Mouse (Mus musculus): ENCODE measurements around the gene Rhob. TPM values are rescaled to one million over a fixed set of nuclear protein-coding genes. Genes with fewer than 3 reads are reported as not detected.
A peak's percentile ranks its signal among the peaks of the same experiment; 100 is the strongest.

The Rhob gene
- polyA plus RNA-seq, 1 experiment, result 415 TPM

DNA sequence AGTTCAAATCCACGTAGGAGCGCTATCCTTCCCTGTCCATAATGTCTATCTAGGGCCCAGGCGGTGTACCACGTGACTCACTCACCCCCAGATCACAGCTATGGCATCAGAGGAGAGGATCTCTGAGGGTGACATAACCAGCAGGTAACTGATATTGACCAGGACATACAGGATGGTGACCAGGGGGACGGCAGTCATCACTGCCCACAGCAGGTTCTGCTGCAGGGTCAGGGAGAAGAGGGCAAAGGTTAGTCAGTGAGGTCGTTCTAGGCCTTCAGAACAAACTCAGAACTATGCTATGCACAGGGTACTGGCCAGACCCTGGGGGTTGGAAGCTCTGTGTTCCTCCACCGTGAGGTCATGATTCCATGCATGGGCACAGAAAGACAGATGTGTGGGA lies 35.8 kb upstream of the Rhob start:
- no peaks in the 10 kb centered on the region for H3K27me3 ChIP-seq (ENCODE audit: control insufficient read depth, insufficient read depth, insufficient read length)
- no peak overlapping the region for H3K4me2 ChIP-seq (ENCODE audit: low read depth)
- H3K79me2 ChIP-seq (ENCODE audit: control insufficient read depth, insufficient read depth), result no peaks in the 10 kb centered on the region
- H3ac ChIP-seq (ENCODE audit: control insufficient read depth, insufficient read length), result no peak overlapping the region
- TF ChIP-seq E2F4 (IDR thresholded peaks at IDR 0.05; ENCODE audit: insufficient read depth) (no peak), USF1 (IDR thresholded peaks at IDR 0.05; ENCODE audit: low read depth) (no peak), MAX (IDR thresholded peaks at IDR 0.05; ENCODE audit: low read depth) (no peak), CEBPB (IDR thresholded peaks at IDR 0.05; ENCODE audit: insufficient read depth, poor library complexity, severe bottlenecking) (no peak), POLR2AphosphoS2 (IDR thresholded peaks at IDR 0.05; ENCODE audit: insufficient read length, low read depth) (no peak), POLR2A (IDR thresholded peaks at IDR 0.05; ENCODE audit: insufficient read length, low read depth) (no peak), REST (IDR thresholded peaks at IDR 0.05; ENCODE audit: insufficient read depth, insufficient read length) (no peak), MYOG (IDR thresholded peaks at IDR 0.05; ENCODE audit: control insufficient read depth in 1 of 3, insufficient read depth in 1 of 3, insufficient read length in 2 of 3, low read depth in 2 of 3) (no peak), MYOD1 (IDR thresholded peaks at IDR 0.05; ENCODE audit: control insufficient read depth in 1 of 3, insufficient read length in 2 of 3, low read depth in 2 of 3) (no peak), TCF12 (IDR thresholded peaks at IDR 0.05; ENCODE audit: insufficient read depth, poor library complexity, severe bottlenecking) (no peak), SRF (IDR thresholded peaks at IDR 0.05; ENCODE audit: control insufficient read depth, insufficient read length, low read depth) (no peak), TCF3 (IDR thresholded peaks at IDR 0.05; ENCODE audit: insufficient read length, low read depth) (no peak)
- H3K36me3 ChIP-seq (ENCODE audit: control insufficient read depth, insufficient read depth), result no peaks in the 10 kb centered on the region
- no peak overlapping the region for H3K4me3 ChIP-seq

DNA sequence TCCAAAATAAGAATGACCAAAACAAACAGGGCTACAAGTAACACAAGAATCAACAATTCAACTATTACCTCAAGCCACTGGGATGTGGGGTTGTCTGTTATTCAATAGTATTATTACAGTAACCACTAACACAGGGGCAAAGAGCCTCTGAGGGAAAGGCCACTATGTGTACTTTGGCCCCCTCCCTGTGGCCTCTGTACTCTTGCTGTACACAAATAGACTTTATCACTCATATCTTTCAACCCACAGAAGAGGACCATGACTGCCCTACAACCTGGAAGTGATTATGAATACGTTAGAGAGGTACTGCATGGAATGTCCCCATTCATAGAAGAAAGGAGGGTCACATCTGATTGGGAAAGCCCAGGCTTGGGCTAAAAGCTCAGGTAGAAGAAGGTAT lies 35.1 kb upstream of the Rhob start:
- no peak overlapping the region for H3ac ChIP-seq (ENCODE audit: control insufficient read depth, insufficient read length)
- no peaks in the 10 kb centered on the region for H3K27me3 ChIP-seq (ENCODE audit: control insufficient read depth, insufficient read depth, insufficient read length)
- H3K36me3 ChIP-seq (ENCODE audit: control insufficient read depth, insufficient read depth), result no peaks in the 10 kb centered on the region
- no peak overlapping the region for H3K4me2 ChIP-seq (ENCODE audit: low read depth)
- no peaks in the 10 kb centered on the region for H3K79me2 ChIP-seq (ENCODE audit: control insufficient read depth, insufficient read depth)
- no peak overlapping the region for H3K4me3 ChIP-seq
- TF ChIP-seq MYOG (IDR thresholded peaks at IDR 0.05; ENCODE audit: control insufficient read depth in 1 of 3, insufficient read depth in 1 of 3, insufficient read length in 2 of 3, low read depth in 2 of 3), result no peak
- TF ChIP-seq MAX (IDR thresholded peaks at IDR 0.05; ENCODE audit: low read depth), result no peak
- TF ChIP-seq POLR2A (IDR thresholded peaks at IDR 0.05; ENCODE audit: insufficient read length, low read depth), result no peak
- TF ChIP-seq REST (IDR thresholded peaks at IDR 0.05; ENCODE audit: insufficient read depth, insufficient read length), result no peak
- no peak for TF ChIP-seq E2F4 (IDR thresholded peaks at IDR 0.05; ENCODE audit: insufficient read depth)
- TF ChIP-seq TCF12 (IDR thresholded peaks at IDR 0.05; ENCODE audit: insufficient read depth, poor library complexity, severe bottlenecking), result no peak
- no peak for TF ChIP-seq POLR2AphosphoS2 (IDR thresholded peaks at IDR 0.05; ENCODE audit: insufficient read length, low read depth)
- no peak for TF ChIP-seq TCF3 (IDR thresholded peaks at IDR 0.05; ENCODE audit: insufficient read length, low read depth)

GRCm38 (mm10) chr12:8527770-8528169 lies 28.0 kb upstream of the Rhob start:
- no peak for TF ChIP-seq POLR2A (IDR thresholded peaks at IDR 0.05; ENCODE audit: insufficient read length, low read depth)
- no peak for TF ChIP-seq TCF3 (IDR thresholded peaks at IDR 0.05; ENCODE audit: insufficient read length, low read depth)
- TF ChIP-seq MAX (IDR thresholded peaks at IDR 0.05; ENCODE audit: low read depth), result no peak
- peak in 1 of 3 experiments; percentile 18 for TF ChIP-seq MYOD1 (IDR thresholded peaks at IDR 0.05; ENCODE audit: control insufficient read depth in 1 of 3, insufficient read length in 2 of 3, low read depth in 2 of 3)
- Histone ChIP-seq H3K79me2 (ENCODE audit: control insufficient read depth, insufficient read depth) (no peaks in the 10 kb centered on the region), H3K27me3 (ENCODE audit: control insufficient read depth, insufficient read depth, insufficient read length) (no peaks in the 10 kb centered on the region), H3K4me3 (no peak overlapping the region), H3ac (ENCODE audit: control insufficient read depth, insufficient read length) (no peak overlapping the region), H3K36me3 (ENCODE audit: control insufficient read depth, insufficient read depth) (peaks cover 4% of the 10 kb centered on the region), H3K4me2 (ENCODE audit: low read depth) (no peak overlapping the region)

GRCm38 (mm10) chr12:8527175-8527574 lies 27.4 kb upstream of the Rhob start:
- TF ChIP-seq E2F4 (IDR thresholded peaks at IDR 0.05; ENCODE audit: insufficient read depth), result no peak
- TF ChIP-seq SRF (IDR thresholded peaks at IDR 0.05; ENCODE audit: control insufficient read depth, insufficient read length, low read depth), result no peak
- TF ChIP-seq MAX (IDR thresholded peaks at IDR 0.05; ENCODE audit: low read depth), result no peak
- peak in 1 of 3 experiments; percentile 10 for TF ChIP-seq MYOG (IDR thresholded peaks at IDR 0.05; ENCODE audit: control insufficient read depth in 1 of 3, insufficient read depth in 1 of 3, insufficient read length in 2 of 3, low read depth in 2 of 3)
- no peak for TF ChIP-seq CEBPB (IDR thresholded peaks at IDR 0.05; ENCODE audit: insufficient read depth, poor library complexity, severe bottlenecking)
- peak in 2 of 3 experiments; percentile 64 to 65 for TF ChIP-seq MYOD1 (IDR thresholded peaks at IDR 0.05; ENCODE audit: control insufficient read depth in 1 of 3, insufficient read length in 2 of 3, low read depth in 2 of 3)
- no peak for TF ChIP-seq TCF3 (IDR thresholded peaks at IDR 0.05; ENCODE audit: insufficient read length, low read depth)
- no peak for TF ChIP-seq USF1 (IDR thresholded peaks at IDR 0.05; ENCODE audit: low read depth)
- TF ChIP-seq REST (IDR thresholded peaks at IDR 0.05; ENCODE audit: insufficient read depth, insufficient read length), result no peak
- no peak for TF ChIP-seq POLR2AphosphoS2 (IDR thresholded peaks at IDR 0.05; ENCODE audit: insufficient read length, low read depth)
- TF ChIP-seq POLR2A (IDR thresholded peaks at IDR 0.05; ENCODE audit: insufficient read length, low read depth), result no peak
- no peak for TF ChIP-seq TCF12 (IDR thresholded peaks at IDR 0.05; ENCODE audit: insufficient read depth, poor library complexity, severe bottlenecking)
- no peak overlapping the region for H3K4me2 ChIP-seq (ENCODE audit: low read depth)
- no peak overlapping the region for H3ac ChIP-seq (ENCODE audit: control insufficient read depth, insufficient read length)
- no peak overlapping the region for H3K4me3 ChIP-seq
- no peaks in the 10 kb centered on the region for H3K27me3 ChIP-seq (ENCODE audit: control insufficient read depth, insufficient read depth, insufficient read length)
- no peaks in the 10 kb centered on the region for H3K79me2 ChIP-seq (ENCODE audit: control insufficient read depth, insufficient read depth)
- peaks cover 4% of the 10 kb centered on the region for H3K36me3 ChIP-seq (ENCODE audit: control insufficient read depth, insufficient read depth)

- TF ChIP-seq MYOD1 (IDR thresholded peaks at IDR 0.05; ENCODE audit: control insufficient read depth in 1 of 3, insufficient read length in 2 of 3, low read depth in 2 of 3) (no peak), POLR2AphosphoS2 (IDR thresholded peaks at IDR 0.05; ENCODE audit: insufficient read length, low read depth) (no peak), E2F4 (IDR thresholded peaks at IDR 0.05; ENCODE audit: insufficient read depth) (no peak), MAX (IDR thresholded peaks at IDR 0.05; ENCODE audit: low read depth) (no peak), CEBPB (IDR thresholded peaks at IDR 0.05; ENCODE audit: insufficient read depth, poor library complexity, severe bottlenecking) (no peak), POLR2A (IDR thresholded peaks at IDR 0.05; ENCODE audit: insufficient read length, low read depth) (no peak), REST (IDR thresholded peaks at IDR 0.05; ENCODE audit: insufficient read depth, insufficient read length) (no peak), USF1 (IDR thresholded peaks at IDR 0.05; ENCODE audit: low read depth) (no peak), TCF3 (IDR thresholded peaks at IDR 0.05; ENCODE audit: insufficient read length, low read depth) (no peak), TCF12 (IDR thresholded peaks at IDR 0.05; ENCODE audit: insufficient read depth, poor library complexity, severe bottlenecking) (no peak), MYOG (IDR thresholded peaks at IDR 0.05; ENCODE audit: control insufficient read depth in 1 of 3, insufficient read depth in 1 of 3, insufficient read length in 2 of 3, low read depth in 2 of 3) (no peak), SRF (IDR thresholded peaks at IDR 0.05; ENCODE audit: control insufficient read depth, insufficient read length, low read depth) (no peak)
Observed at GRCm38 (mm10) chr12:8524062-8524461, 24.3 kb upstream of the Rhob start.

More at GRCm38 (mm10) chr12:8524062-8524461, 24.3 kb upstream of the Rhob start:
- H3K4me2 ChIP-seq (ENCODE audit: low read depth), result no peak overlapping the region
- H3K4me3 ChIP-seq, result no peak overlapping the region
- H3ac ChIP-seq (ENCODE audit: control insufficient read depth, insufficient read length), result no peak overlapping the region
- H3K79me2 ChIP-seq (ENCODE audit: control insufficient read depth, insufficient read depth), result no peaks in the 10 kb centered on the region
- no peaks in the 10 kb centered on the region for H3K27me3 ChIP-seq (ENCODE audit: control insufficient read depth, insufficient read depth, insufficient read length)
- H3K36me3 ChIP-seq (ENCODE audit: control insufficient read depth, insufficient read depth), result peaks cover 4% of the 10 kb centered on the region
